Mouse (Mus musculus) heart, embryonic 15.5 days (tissue): ENCODE data around the gene Spsb2. TPM values are rescaled to one million over a fixed set of nuclear protein-coding genes. Genes with fewer than 3 reads are reported as not detected.
"Not testable (repeated sequence)": the region's sequence is repeated elsewhere in the genome, so short reads cannot be mapped to it uniquely, and the experiment has no call there.

ENCODE experiments used
- ATAC-seq: fragments of 200-750 bp; cut with Nextera tagmentation; replicated peaks from 2 replicates; pipeline ENCODE4 v1.8.0; 2017; ENCODE audit warnings: low read depth, moderate TSS enrichment; ENCODE audit not compliant: insufficient number of reproducible peaks, insufficient read depth, low FRiP score
- H3K27ac ChIP-seq: fragments of 300-500 bp; sonication (generic); 2 replicates; pipeline ENCODE4 v1.5.1; 2015; ENCODE audit warnings: mild to moderate bottlenecking, inconsistent platforms
- H3K27me3 ChIP-seq: fragments of 300-500 bp; sonication (generic); 2 replicates; pipeline ENCODE4 v1.6.1; 2015; ENCODE audit warnings: inconsistent platforms
- H3K36me3 ChIP-seq: fragments of 300-500 bp; sonication (generic); 2 replicates; pipeline ENCODE4 v1.6.1; 2015; ENCODE audit warnings: mild to moderate bottlenecking, inconsistent platforms
- H3K4me1 ChIP-seq: fragments of 300-500 bp; sonication (generic); replicated peaks from 2 replicates; pipeline ENCODE4 v1.6.1; 2015; ENCODE audit warnings: inconsistent platforms
- H3K4me2 ChIP-seq: fragments of 300-500 bp; sonication (generic); 2 replicates; pipeline ENCODE4 v1.6.1; 2015; ENCODE audit warnings: inconsistent platforms, mild to moderate bottlenecking, moderate library complexity
- H3K4me3 ChIP-seq: fragments of 300-500 bp; sonication (generic); 2 replicates; pipeline ENCODE4 v1.5.1; 2015; ENCODE audit warnings: mild to moderate bottlenecking, inconsistent platforms
- H3K9ac ChIP-seq: fragments of 300-500 bp; sonication (generic); 2 replicates; pipeline ENCODE4 v1.6.1; 2015; ENCODE audit warnings: mild to moderate bottlenecking, inconsistent platforms
- H3K9me3 ChIP-seq: fragments of 300-500 bp; sonication (generic); replicated peaks from 2 replicates; pipeline ENCODE4 v1.6.1; 2016; ENCODE audit warnings: inconsistent platforms
- WGBS: fragments of 180-500 bp; shearing (Covaris S2); methylation state at CpG from one replicate; pipeline ENCODE4 v1.1.7; 2015; ENCODE audit warnings: mixed read lengths; 5-methylcytosine and 5-hydroxymethylcytosine counted together
- polyA plus RNA-seq: library from polyadenylated mRNA; unstranded; fragments of >200 nt; fragmentation: Nextera tagmentation; extraction: Ambion mirVana; gene quantifications from 2 replicates; pipeline ENCODE4 v1.2.1, GENCODE M21; 2015

Gene Spsb2
- polyA plus RNA-seq, 1 experiment from 2014 or later: 7.0 TPM

DNA sequence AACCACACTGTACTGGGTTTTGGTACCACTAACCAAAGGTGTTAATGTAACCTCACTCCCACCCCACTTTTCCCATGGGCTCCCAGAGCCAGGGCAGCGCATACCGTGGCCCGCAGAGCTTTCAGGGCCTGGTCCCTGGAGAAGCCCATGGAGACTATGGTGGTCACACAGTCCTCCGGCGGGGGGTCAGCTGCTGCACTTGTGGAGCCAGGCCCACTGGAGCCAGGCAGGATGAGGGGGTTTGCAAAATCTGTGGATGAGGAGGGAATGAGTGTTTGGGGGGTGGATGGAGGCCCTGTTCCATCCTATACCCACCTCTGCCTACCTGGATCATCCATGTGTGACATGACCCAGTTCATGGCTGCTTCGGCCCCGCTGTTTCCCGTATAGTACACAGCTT lies 9.1 kb downstream of the Spsb2 start:
- no peaks in the 10 kb centered on the region for H3K27me3 ChIP-seq
- WGBS: 94% methylated on average over 8 of the region's 8 CpGs
- H3K9me3 ChIP-seq: no peaks in the 10 kb centered on the region
- no peak overlapping the region for H3K27ac ChIP-seq
- no peak for ATAC-seq
- H3K36me3 ChIP-seq: peaks cover 74% of the 10 kb centered on the region
- H3K4me2 ChIP-seq: no peak overlapping the region
- peaks cover 16% of the 10 kb centered on the region for H3K4me1 ChIP-seq
- no peak overlapping the region for H3K4me3 ChIP-seq
- H3K9ac ChIP-seq: no peak overlapping the region

DNA sequence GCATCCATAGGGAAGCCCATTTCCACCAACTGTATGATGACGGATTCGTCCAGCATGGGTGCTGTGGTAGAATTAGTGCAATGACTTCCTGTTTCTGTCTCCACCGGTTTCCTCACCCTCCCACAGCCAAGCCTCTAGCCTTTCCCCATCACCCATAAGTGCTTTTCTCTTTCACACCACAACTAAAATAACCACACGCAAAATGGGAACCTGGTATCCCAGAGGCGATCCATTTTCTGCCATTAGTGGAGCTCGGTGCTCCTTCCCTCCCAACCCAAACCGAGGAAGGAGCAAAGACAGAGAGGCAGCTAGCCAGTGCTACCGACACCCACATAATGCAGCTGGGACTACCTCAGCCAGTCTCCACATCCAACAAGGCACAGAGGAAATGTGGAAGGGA lies 9.5 kb downstream of the Spsb2 start:
- Histone ChIP-seq H3K4me1 (peaks cover 12% of the 10 kb centered on the region), H3K9ac (no peak overlapping the region), H3K27me3 (no peaks in the 10 kb centered on the region), H3K9me3 (no peaks in the 10 kb centered on the region), H3K4me2 (no peak overlapping the region), H3K27ac (no peak overlapping the region), H3K36me3 (peaks cover 78% of the 10 kb centered on the region), H3K4me3 (no peak overlapping the region)
- WGBS: 78% methylated on average over 8 of the region's 8 CpGs
- no peak for ATAC-seq

DNA sequence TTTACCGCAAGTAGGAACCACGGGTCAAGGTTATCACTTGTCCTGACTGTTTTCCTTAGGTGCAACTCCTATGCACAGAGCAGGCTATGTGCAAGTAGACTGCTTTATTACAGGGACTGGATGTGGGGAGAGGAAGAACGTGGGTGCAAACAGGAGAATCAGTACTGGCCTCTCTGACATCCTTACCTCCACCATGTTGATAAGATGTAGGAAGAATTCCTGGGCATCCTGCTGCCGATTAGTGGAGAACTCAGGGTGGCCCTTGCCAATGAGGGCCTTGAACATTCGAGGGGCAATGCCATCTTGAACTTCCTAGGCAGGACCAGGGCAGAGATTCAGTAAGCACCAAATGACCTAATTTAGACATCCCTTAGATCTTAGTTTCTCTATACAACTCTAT lies 12.4 kb downstream of the Spsb2 start:
- Histone ChIP-seq H3K36me3 (peaks cover 96% of the 10 kb centered on the region), H3K27ac (no peak overlapping the region), H3K27me3 (no peaks in the 10 kb centered on the region), H3K4me3 (no peak overlapping the region), H3K9ac (no peak overlapping the region), H3K9me3 (no peaks in the 10 kb centered on the region), H3K4me1 (0 out of 2 replicates have a peak, but pooled peaks cover 2% of the 10 kb centered on the region), H3K4me2 (no peak overlapping the region)
- WGBS: 93% methylated on average over 5 of the region's 5 CpGs
- ATAC-seq: no peak

DNA sequence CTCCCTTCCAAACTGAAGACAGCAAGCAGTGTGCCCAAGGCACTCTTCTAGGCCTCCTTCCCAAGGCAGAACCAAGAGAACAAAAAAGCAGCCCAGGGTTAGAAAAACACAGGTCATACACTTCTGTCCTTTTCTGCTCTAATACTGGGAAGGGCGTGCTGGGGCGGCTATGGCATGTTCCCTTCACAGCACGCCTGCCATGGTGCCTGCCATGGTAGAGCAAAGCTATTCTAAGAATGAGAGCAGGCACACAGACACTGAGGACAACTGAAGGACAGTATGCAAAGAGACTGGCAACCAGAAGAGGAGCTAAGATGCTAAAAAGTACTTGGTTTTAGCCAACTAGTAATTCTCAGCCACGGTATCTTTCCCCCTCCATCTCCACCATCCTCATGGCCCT lies 13.6 kb downstream of the Spsb2 start:
- Histone ChIP-seq H3K4me3 (no peak overlapping the region), H3K27ac (peak overlapping the region; percentile 23), H3K27me3 (no peaks in the 10 kb centered on the region), H3K9ac (no peak overlapping the region), H3K4me2 (no peak overlapping the region), H3K9me3 (no peaks in the 10 kb centered on the region), H3K4me1 (0 out of 2 replicates have a peak, but pooled peaks cover 2% of the 10 kb centered on the region), H3K36me3 (peaks cover 91% of the 10 kb centered on the region)
- WGBS: 76% methylated on average over 4 of the region's 4 CpGs
- ATAC-seq: no peak

DNA sequence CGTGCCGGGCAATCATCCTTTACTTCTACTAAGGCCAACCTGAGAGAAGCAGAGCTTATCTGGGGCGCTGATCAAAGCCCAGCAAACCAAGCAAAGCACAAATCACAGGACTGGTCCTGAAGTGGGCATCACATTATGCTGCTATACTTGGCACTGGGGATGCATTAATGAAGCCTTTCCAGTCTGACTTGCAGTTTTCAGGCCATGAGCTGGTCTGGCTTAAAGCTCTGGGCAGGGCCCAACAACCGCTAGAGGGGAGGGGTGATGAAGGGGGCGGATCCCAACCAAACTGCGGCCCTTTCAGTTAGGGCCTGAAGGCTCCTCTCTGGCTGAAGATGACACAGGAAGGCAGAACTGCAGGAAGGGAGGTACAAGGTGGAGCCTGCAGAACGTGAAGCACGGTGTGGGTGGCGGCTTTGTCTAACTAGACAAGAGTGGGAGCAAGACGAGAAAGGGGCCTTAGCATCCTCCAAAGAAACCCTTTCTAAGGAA lies 19.7 kb downstream of the Spsb2 start:
- no peak for ATAC-seq
- Histone ChIP-seq H3K27me3 (no peaks in the 10 kb centered on the region), H3K9ac (peak overlapping the region; percentile 59), H3K36me3 (peaks cover 32% of the 10 kb centered on the region), H3K4me1 (peaks cover 19% of the 10 kb centered on the region), H3K4me2 (peak overlapping the region; percentile 85), H3K9me3 (no peaks in the 10 kb centered on the region), H3K4me3 (peak overlapping the region; percentile 67), H3K27ac (peak overlapping the region; percentile 68)
- 22% methylated on average over 10 of the region's 10 CpGs for WGBS

DNA sequence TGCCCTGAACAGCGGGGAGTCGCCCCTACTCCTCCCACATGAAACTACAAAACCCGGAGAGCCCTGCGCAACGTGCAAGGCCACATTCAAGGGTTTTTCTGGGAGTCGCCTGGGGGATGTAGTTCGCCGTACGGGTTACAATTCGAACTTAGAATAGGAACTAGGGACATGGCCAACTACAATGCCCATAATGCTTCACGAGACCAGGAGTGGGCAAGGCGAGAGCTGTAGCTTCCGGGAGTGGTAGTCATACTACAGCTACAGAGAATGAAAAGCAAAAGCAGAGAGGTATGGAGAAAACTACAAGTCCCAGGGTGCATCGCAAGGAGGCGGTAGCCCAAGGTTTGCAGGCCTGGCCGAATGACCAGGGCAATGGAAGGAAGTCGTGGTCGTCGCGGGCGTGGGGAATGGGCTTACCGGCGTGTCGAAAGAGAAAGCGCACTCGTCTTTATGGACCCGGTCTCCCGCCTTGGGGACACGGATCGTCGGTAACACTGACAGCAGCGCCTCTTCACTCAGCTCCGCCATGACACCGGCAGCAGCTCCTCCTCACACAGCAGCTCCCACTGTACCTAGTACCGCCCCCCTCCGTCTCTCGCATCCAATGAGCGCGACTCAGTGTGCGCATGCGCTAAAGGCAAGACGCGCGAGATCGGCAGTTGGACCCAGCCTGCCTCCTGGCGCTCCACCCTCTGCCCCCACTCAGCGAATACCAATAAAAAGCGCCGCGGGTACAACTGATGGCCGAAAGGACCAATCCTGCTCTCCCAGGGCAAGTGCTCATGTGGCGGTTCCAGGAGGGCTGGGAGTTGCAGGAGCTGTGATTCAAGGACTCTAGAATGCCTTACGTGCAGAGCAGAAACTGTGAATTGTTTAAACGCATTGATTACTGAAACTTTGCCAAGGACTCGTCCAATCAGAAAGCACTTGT lies 20.7 kb downstream of the Spsb2 start, which contains the start of the genes Usp5 and Cdca3:
Usp5 (minus strand) TSS at position 617 of the 931 bp plus-strand sequence.
Cdca3 (plus strand) TSS at position 680 of the 931 bp plus-strand sequence.
- 0% methylated on average over 55 of the region's 55 CpGs for WGBS
- H3K36me3 ChIP-seq: peaks cover 28% of the 10 kb centered on the region

DNA sequence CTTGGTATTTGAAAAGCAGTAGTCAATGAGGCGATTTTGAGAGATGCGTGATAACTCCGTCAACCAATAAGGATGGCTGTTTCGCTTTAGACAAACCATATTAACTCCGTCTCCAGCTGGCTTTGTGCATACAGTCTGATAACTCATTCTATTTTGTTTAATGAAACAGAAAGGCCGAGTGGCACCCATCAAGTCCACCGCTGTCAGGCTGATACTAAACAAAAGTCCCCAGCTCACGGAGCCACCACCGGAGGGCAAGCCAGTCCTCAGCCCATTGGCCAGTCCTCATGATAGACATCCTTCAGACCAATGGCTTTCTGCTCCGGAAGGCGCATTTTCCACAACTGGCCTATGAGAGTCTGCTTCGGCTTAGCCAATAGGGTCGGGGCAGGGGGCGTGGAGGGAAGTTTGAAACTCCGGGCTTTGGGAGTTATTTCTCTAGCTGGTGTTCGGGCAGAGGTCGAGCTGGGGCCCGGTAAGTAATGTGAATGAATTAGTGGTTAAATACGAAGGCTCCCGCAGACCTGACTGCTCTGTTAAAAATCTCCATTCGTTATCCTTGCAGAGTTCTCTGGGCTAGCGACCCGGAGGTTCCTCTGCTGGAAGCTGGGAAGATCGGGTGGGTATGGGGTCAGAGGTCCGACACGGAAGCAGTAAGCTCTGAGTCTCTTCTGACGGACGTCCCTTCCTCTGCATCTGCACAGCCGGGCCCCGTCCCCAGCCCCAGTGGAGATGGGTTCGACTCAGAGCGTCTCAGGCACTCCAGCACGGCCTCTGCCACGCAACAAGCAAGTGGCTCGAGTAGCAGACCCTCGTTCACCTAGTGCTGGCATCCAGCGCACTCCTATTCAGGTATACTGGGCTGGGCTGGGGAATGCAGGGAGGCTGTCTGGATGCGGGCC lies 21.6 kb downstream of the Spsb2 start:
- Histone ChIP-seq H3K36me3 (peaks cover 26% of the 10 kb centered on the region), H3K9me3 (no peaks in the 10 kb centered on the region), H3K4me3 (peak overlapping the region; percentile 67), H3K27ac (peak overlapping the region; percentile 94), H3K4me2 (peak overlapping the region; percentile 83), H3K27me3 (no peaks in the 10 kb centered on the region), H3K9ac (peak overlapping the region; percentile 67), H3K4me1 (peaks cover 19% of the 10 kb centered on the region)
- WGBS: under 1% methylated on average over 38 of the region's 38 CpGs
- peak; percentile 84 for ATAC-seq

More for the DNA sequence above, 20.7 kb downstream of the Spsb2 start, which contains the start of the genes Usp5 and Cdca3:
- H3K27me3 ChIP-seq: no peaks in the 10 kb centered on the region
- H3K4me2 ChIP-seq: peak within 1 kb of the TSS; percentile 85
- H3K4me1 ChIP-seq: peaks cover 19% of the 10 kb centered on the region
- H3K27ac ChIP-seq: peak within 1 kb of the TSS; percentile 94
- H3K9ac ChIP-seq: peak within 1 kb of the TSS; percentile 67
- no peaks in the 10 kb centered on the region for H3K9me3 ChIP-seq
- peak; percentile 93 for ATAC-seq
- peak within 1 kb of the TSS; percentile 67 for H3K4me3 ChIP-seq

DNA sequence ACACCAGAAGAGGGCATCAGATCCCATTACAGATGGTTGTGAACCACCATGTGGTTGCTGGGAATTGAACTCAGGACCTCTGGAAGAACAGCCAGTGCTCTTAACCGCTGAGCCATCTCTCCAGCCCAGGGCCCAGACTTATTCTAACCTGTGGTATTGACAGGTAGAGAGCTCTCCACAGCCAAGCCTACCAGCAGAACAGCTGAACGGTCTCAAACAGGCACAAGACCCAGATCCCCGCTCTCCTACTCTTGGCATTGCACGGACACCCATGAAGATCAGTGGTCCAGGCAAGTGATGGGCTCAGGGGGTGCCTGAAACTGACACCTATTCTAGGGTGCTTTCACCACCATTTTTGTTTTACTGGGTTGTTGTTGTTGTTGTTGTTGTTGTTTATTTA lies 22.7 kb downstream of the Spsb2 start:
- Histone ChIP-seq H3K36me3 (peaks cover 16% of the 10 kb centered on the region), H3K4me3 (peak overlapping the region; percentile 67), H3K4me2 (peak overlapping the region; percentile 83), H3K4me1 (peaks cover 27% of the 10 kb centered on the region)
- not testable (repeated sequence) for H3K9me3 ChIP-seq, H3K27me3 ChIP-seq, H3K9ac ChIP-seq, H3K27ac ChIP-seq, ATAC-seq
- 97% methylated on average over 4 of the region's 4 CpGs for WGBS

DNA sequence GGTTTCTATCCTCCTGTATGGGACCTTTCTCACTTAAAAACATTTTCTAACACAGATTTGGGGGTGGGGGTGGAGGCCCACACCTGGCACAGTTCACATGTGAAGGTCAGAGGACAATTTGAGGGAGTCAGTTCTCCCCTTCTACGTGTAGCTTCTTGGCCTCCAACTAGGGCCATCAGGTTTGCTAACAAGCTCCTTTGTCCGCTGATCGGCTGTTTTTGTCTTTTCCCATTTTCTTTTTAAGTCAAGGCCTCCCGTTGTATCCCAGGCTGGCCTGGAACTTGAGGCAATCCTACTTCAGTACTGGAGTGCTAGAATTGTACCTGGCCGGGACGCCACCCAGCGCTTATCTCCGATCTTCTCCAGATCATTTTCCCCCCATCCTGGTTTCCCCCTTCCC lies 23.2 kb downstream of the Spsb2 start:
- H3K27me3 ChIP-seq: no peaks in the 10 kb centered on the region
- no peak overlapping the region for H3K27ac ChIP-seq
- 92% methylated on average over 8 of the region's 8 CpGs for WGBS
- no peak for ATAC-seq
- H3K36me3 ChIP-seq: peaks cover 15% of the 10 kb centered on the region
- H3K4me2 ChIP-seq: no peak overlapping the region; the same call in 1 of the 2 replicates
- no peaks in the 10 kb centered on the region for H3K9me3 ChIP-seq
- H3K4me1 ChIP-seq: peaks cover 30% of the 10 kb centered on the region
- no peak overlapping the region for H3K4me3 ChIP-seq
- H3K9ac ChIP-seq: no peak overlapping the region

DNA sequence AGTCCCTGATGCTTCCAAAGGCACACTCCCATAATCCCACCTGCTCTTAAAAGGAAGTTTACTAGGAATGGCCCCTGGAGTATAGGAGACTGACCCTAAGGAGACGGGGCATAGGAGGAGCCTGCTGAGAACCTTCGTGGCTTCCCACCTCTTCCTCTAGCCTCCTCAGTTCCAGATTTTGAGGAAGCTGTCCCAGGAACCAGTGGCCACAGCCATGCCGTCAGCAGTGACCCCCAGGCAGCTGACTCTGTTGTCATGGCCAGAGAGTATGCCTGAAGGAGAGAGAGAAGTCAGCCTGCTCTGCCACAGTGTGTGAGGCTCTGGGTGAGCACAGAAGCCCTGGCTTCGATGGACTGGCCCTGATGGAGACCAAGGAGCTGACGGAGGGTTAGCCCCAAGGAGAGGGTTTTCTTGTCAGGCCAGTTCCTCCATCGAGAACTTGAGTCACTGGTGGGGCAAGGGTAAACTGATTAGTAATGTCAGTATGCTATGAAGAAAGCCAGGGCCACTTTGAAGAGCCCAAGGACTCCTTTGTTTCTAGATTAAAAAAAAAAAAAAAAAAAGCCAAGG lies 26.1 kb downstream of the Spsb2 start:
- Histone ChIP-seq H3K27me3 (no peaks in the 10 kb centered on the region), H3K9me3 (no peaks in the 10 kb centered on the region), H3K4me3 (no peak overlapping the region), H3K27ac (no peak overlapping the region), H3K36me3 (peaks cover 15% of the 10 kb centered on the region), H3K9ac (no peak overlapping the region), H3K4me2 (no peak overlapping the region), H3K4me1 (peaks cover 38% of the 10 kb centered on the region)
- WGBS: 85% methylated on average over 6 of the region's 6 CpGs
- ATAC-seq: no peak
